Mouse (Mus musculus) E14TG2a.4 (cell line): Measurements from ENCODE around the gene Map1lc3b.

Source experiments
- CTCF ChIP-seq: conservative IDR thresholded peaks from 2 replicates; pipeline ENCODE4 v1.5.1; 2014; ENCODE audit warnings: low read length
- NANOG ChIP-seq: IDR thresholded peaks from 2 replicates; pipeline ENCODE4 v1.6.1; 2014; ENCODE audit warnings: borderline replicate concordance, low read length, mixed read lengths

- TF ChIP-seq CTCF (no peak), NANOG (no peak)
Measured at GRCm38 (mm10) chr8:121562941-121563351, 27.2 kb upstream of the Map1lc3b start.
